Mouse (Mus musculus) erythroid progenitor cell, adult 5-6 weeks (primary cell): ENCODE data around the gene Krtap9-1. TPM values are rescaled to one million over a fixed set of nuclear protein-coding genes. Genes with fewer than 3 reads are reported as not detected.
"Not testable (repeated sequence)": the region's sequence is repeated elsewhere in the genome, so short reads cannot be mapped to it uniquely, and the experiment has no call there.

Source experiments
- ATAC-seq: replicated peaks from 2 replicates; pipeline ENCODE4 v1.8.0; 2016; ENCODE audit warnings: moderate number of reproducible peaks, mild to moderate bottlenecking, moderate TSS enrichment, inconsistent platforms; ENCODE audit not compliant: poor library complexity, low FRiP score, severe bottlenecking
- total RNA-seq, 2 experiments: library from RNA; stranded (forward) in 1 of 2; stranded (reverse) in 1 of 2; fragments of 150-400 nt in 1 of 2; fragments of 186-747, 209-891 nt in 1 of 2; gene quantifications; 2 replicates each; pipeline versions ENCODE4 v1.2.3 to v1.2.4; 2015 to 2017; ENCODE audit warnings: low replicate concordance in 2 of 2

Krtap9-1 gene
- total RNA-seq (2015; ENCODE audit: low replicate concordance) (not detected in 2 replicates), total RNA-seq (2017; ENCODE audit: low replicate concordance) (not detected in 2 replicates)

DNA sequence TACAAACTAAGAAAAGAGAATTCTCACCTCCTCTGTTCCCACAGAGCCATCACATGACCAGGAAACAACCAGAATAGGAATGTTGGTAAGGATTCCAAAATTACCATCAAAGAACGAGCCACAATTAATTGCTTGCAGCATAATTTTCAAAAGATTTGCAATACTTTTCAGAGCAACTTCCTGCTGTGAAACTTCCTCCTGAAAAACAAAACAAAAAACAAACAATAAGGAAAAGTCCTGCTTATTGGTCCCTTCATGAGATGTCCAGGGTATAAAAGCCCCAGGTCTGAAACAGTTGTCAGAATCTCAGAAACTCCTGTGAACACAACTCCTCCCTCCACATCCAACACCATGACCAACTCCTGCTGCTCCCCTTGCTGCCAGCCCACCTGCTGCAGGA, at the start of gene Krtap9-1:
Gene Krtap9-1 (plus strand): TSS at position 301 of the 400 bp plus-strand sequence.
- ATAC-seq = not testable (repeated sequence)

- ATAC-seq = no peak
Measured at GRCm38 (mm10) chr11:99837966-99838365, 35.2 kb upstream of the Krtap9-1 start, which contains the start of gene 2300003K06Rik. Gene 2300003K06Rik, minus strand, starts transcription at chr11:99838066.

DNA sequence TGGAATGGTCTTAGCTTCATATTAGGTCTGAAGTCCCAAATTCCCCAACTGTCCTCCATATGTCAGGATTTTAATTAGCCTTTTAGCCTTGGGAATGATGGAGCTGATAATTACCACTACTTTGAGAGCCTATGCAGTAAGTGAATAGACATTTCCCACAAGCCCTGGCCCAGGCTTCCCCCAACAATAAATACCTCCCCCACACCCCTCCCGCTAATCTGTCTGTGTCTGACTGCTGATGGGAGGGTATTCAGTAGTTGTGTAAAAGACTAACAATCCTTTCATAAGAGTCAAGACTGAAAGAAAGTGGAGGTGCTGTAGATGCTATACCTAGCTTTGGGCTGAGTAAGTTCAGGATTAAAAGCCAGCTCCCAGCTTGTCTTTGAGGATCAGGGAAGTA, 31.0 kb upstream of the Krtap9-1 start:
- no peak for ATAC-seq

GRCm38 (mm10) chr11:99846746-99847145, 26.4 kb upstream of the Krtap9-1 start:
- no peak for ATAC-seq

- no peak for ATAC-seq
Measured at GRCm38 (mm10) chr11:99851508-99851907, 21.7 kb upstream of the Krtap9-1 start, which contains the start of gene Krtap4-16. Gene Krtap4-16, minus strand, starts transcription at chr11:99851608.

DNA sequence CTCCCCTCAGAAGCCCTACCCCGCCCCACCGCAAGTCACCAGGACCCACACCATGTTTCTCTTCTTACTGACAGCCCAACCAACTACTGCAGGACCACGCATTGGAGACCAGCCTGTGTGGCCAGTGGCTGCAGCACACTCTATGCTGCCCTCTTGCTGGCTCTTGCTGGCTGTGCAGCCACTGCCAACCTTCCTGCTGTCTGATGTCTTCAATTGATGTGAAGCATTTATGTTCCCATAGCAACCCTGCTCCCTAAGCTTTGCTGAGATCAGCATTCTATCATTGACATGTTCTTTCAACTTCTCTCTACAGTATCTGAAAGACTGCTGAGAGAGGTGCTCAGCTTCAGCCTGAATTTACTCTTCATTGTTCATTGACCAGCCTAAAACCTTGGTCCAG, 19.1 kb upstream of the Krtap9-1 start:
- no peak for ATAC-seq

DNA sequence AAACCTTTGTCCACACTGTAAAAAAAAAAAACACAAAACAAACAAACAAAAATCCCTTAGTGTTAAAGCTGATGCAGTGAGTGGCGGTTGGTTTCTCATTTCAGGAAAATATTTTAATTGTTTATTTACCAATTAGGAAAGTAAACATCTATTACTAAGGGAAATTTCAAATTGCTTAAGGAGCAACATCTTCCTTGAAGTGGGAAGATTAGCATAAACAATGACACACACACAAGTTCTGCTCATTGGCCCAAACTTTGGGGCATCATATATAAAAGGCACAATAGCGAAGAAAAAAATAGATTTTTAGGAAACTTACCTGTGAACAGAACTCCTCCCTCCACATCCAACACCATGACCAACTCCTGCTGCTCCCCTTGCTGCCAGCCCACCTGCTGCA, 15.6 kb upstream of the Krtap9-1 start, which contains the start of gene Gm11568:
Gene Gm11568 (plus strand): TSS at position 301 of the 400 bp plus-strand sequence.
- no peak for ATAC-seq

GRCm38 (mm10) chr11:99858761-99859160, 14.4 kb upstream of the Krtap9-1 start:
- no peak for ATAC-seq

GRCm38 (mm10) chr11:99864176-99864575, 9.0 kb upstream of the Krtap9-1 start, which contains the start of gene Gm11559:
Gene Gm11559, plus strand, starts transcription at chr11:99864476.
- ATAC-seq = not testable (repeated sequence)

DNA sequence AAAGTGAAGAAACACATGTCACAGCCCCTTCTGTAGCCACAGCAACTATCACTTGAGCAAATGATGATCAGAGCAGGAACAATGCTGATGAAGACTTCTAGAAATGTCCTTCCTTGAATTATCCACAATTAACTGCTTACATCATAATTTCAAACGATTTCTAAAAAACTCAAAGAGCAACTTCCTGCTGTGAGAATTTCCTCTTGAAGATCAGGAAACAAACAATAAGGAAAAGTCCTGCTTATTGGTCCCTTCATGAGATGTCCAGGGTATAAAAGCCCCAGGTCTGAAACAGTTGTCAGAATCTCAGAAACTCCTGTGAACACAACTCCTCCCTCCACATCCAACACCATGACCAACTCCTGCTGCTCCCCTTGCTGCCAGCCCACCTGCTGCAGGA, 5.7 kb downstream of the Krtap9-1 start, which contains the start of gene Gm11567:
Gene Gm11567 (plus strand): TSS at position 301 of the 400 bp plus-strand sequence.
- ATAC-seq = not testable (repeated sequence)

GRCm38 (mm10) chr11:99907620-99908019, 34.4 kb downstream of the Krtap9-1 start, which contains the start of gene Krtap31-1:
Gene Krtap31-1, plus strand, starts transcription at chr11:99907920.
- no peak for ATAC-seq

DNA sequence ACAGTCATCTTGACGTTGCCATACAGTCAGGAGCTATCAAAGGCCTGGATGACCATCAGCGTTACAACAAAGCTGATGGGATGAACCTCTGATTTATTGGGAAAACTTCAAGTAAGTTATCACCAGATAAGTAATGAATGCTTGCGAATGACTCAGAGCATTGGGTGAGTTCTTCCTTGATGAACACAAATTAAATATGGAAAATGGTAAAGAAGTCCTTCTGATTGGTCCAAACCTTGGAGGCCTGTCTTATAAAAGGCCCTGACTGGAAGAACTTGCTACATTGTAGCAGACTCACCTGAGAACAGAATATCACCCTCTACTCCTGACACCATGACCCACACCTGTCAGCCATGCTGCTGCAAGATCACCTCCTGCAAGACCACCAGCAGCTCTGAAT, 41.3 kb downstream of the Krtap9-1 start, which contains the start of gene Gm11565:
Gene Gm11565 (plus strand): TSS at position 301 of the 400 bp plus-strand sequence.
- no peak for ATAC-seq

Other genes starting within 250 kb of the Krtap9-1 start
Only the 30 nearest of the 36 such genes appear.
- gene Gm11563, start 214.4 kb upstream of the Krtap9-1 start, total RNA-seq (2015; ENCODE audit: low replicate concordance) = not detected in 2 replicates
- not detected in 2 replicates for gene Gm11563, start 214.4 kb upstream of the Krtap9-1 start, total RNA-seq (2017; ENCODE audit: low replicate concordance)
- gene Krtap4-6, start 207.4 kb upstream of the Krtap9-1 start, total RNA-seq (2015; ENCODE audit: low replicate concordance) = not detected in 2 replicates
- gene Krtap4-6, start 207.4 kb upstream of the Krtap9-1 start, total RNA-seq (2017; ENCODE audit: low replicate concordance) = not detected in 2 replicates
- not detected in 2 replicates for gene Gm14190, start 182.6 kb upstream of the Krtap9-1 start, total RNA-seq (2015; ENCODE audit: low replicate concordance)
- gene Gm14190, start 182.6 kb upstream of the Krtap9-1 start, total RNA-seq (2017; ENCODE audit: low replicate concordance) = not detected in 2 replicates
- gene Gm14180, start 139.1 kb upstream of the Krtap9-1 start, total RNA-seq (2015; ENCODE audit: low replicate concordance) = not detected in 2 replicates
- not detected in 2 replicates for gene Gm14180, start 139.1 kb upstream of the Krtap9-1 start, total RNA-seq (2017; ENCODE audit: low replicate concordance)
- not detected in 2 replicates for gene Gm11595, start 100.5 kb upstream of the Krtap9-1 start, total RNA-seq (2015; ENCODE audit: low replicate concordance)
- gene Gm11595, start 100.5 kb upstream of the Krtap9-1 start, total RNA-seq (2017; ENCODE audit: low replicate concordance) = not detected in 2 replicates
- gene Krtap4-8, start 92.7 kb upstream of the Krtap9-1 start, total RNA-seq (2015; ENCODE audit: low replicate concordance) = not detected in 2 replicates
- not detected in 2 replicates for gene Krtap4-8, start 92.7 kb upstream of the Krtap9-1 start, total RNA-seq (2017; ENCODE audit: low replicate concordance)
- not detected in 2 replicates for gene Krtap4-9, start 88.2 kb upstream of the Krtap9-1 start, total RNA-seq (2015; ENCODE audit: low replicate concordance)
- gene Krtap4-9, start 88.2 kb upstream of the Krtap9-1 start, total RNA-seq (2017; ENCODE audit: low replicate concordance) = not detected in 2 replicates
- gene Gm11596, start 79.9 kb upstream of the Krtap9-1 start, total RNA-seq (2015; ENCODE audit: low replicate concordance) = not detected in 2 replicates
- not detected in 2 replicates for gene Gm11596, start 79.9 kb upstream of the Krtap9-1 start, total RNA-seq (2017; ENCODE audit: low replicate concordance)
- not detected in 2 replicates for gene Gm11569, start 74.5 kb upstream of the Krtap9-1 start, total RNA-seq (2015; ENCODE audit: low replicate concordance)
- gene Gm11569, start 74.5 kb upstream of the Krtap9-1 start, total RNA-seq (2017; ENCODE audit: low replicate concordance) = not detected in 2 replicates
- gene Gm11554, start 68.9 kb upstream of the Krtap9-1 start, total RNA-seq (2015; ENCODE audit: low replicate concordance) = not detected in 2 replicates
- gene Gm11554, start 68.9 kb upstream of the Krtap9-1 start, total RNA-seq (2017; ENCODE audit: low replicate concordance) = not detected in 2 replicates
- not detected in 2 replicates for gene Krtap4-13, start 63.5 kb upstream of the Krtap9-1 start, total RNA-seq (2015; ENCODE audit: low replicate concordance)
- not detected in 2 replicates for gene Krtap4-13, start 63.5 kb upstream of the Krtap9-1 start, total RNA-seq (2017; ENCODE audit: low replicate concordance)
- not detected in 2 replicates for gene Gm11564, start 57.7 kb upstream of the Krtap9-1 start, total RNA-seq (2015; ENCODE audit: low replicate concordance)
- not detected in 2 replicates for gene Gm11564, start 57.7 kb upstream of the Krtap9-1 start, total RNA-seq (2017; ENCODE audit: low replicate concordance)
- gene 2300003K06Rik, start 35.3 kb upstream of the Krtap9-1 start, total RNA-seq (2015; ENCODE audit: low replicate concordance) = not detected in 2 replicates
- gene 2300003K06Rik, start 35.3 kb upstream of the Krtap9-1 start, total RNA-seq (2017; ENCODE audit: low replicate concordance) = not detected in 2 replicates
- gene Krtap4-16, start 21.8 kb upstream of the Krtap9-1 start, total RNA-seq (2015; ENCODE audit: low replicate concordance) = not detected in 2 replicates
- gene Krtap4-16, start 21.8 kb upstream of the Krtap9-1 start, total RNA-seq (2017; ENCODE audit: low replicate concordance) = not detected in 2 replicates
- gene Gm11568, start 15.5 kb upstream of the Krtap9-1 start, total RNA-seq (2015; ENCODE audit: low replicate concordance) = not detected in 2 replicates
- not detected in 2 replicates for gene Gm11568, start 15.5 kb upstream of the Krtap9-1 start, total RNA-seq (2017; ENCODE audit: low replicate concordance)
- not detected in 2 replicates for gene Gm11559, start 8.9 kb upstream of the Krtap9-1 start, total RNA-seq (2015; ENCODE audit: low replicate concordance)
- not detected in 2 replicates for gene Gm11559, start 8.9 kb upstream of the Krtap9-1 start, total RNA-seq (2017; ENCODE audit: low replicate concordance)
- not detected in 2 replicates for gene Gm11567, start 5.8 kb downstream of the Krtap9-1 start, total RNA-seq (2015; ENCODE audit: low replicate concordance)
- not detected in 2 replicates for gene Gm11567, start 5.8 kb downstream of the Krtap9-1 start, total RNA-seq (2017; ENCODE audit: low replicate concordance)
- not detected in 2 replicates for gene Krtap31-1, start 34.5 kb downstream of the Krtap9-1 start, total RNA-seq (2015; ENCODE audit: low replicate concordance)
- gene Krtap31-1, start 34.5 kb downstream of the Krtap9-1 start, total RNA-seq (2017; ENCODE audit: low replicate concordance) = not detected in 2 replicates
- gene Gm11565, start 41.4 kb downstream of the Krtap9-1 start, total RNA-seq (2015; ENCODE audit: low replicate concordance) = not detected in 2 replicates
- not detected in 2 replicates for gene Gm11565, start 41.4 kb downstream of the Krtap9-1 start, total RNA-seq (2017; ENCODE audit: low replicate concordance)
- not detected in 2 replicates for gene Krtap31-2, start 62.9 kb downstream of the Krtap9-1 start, total RNA-seq (2015; ENCODE audit: low replicate concordance)
- not detected in 2 replicates for gene Krtap31-2, start 62.9 kb downstream of the Krtap9-1 start, total RNA-seq (2017; ENCODE audit: low replicate concordance)
- not detected in 2 replicates for gene Krtap9-5, start 75.1 kb downstream of the Krtap9-1 start, total RNA-seq (2015; ENCODE audit: low replicate concordance)
- gene Krtap9-5, start 75.1 kb downstream of the Krtap9-1 start, total RNA-seq (2017; ENCODE audit: low replicate concordance) = not detected in 2 replicates
- gene Krtap29-1, start 105.7 kb downstream of the Krtap9-1 start, total RNA-seq (2015; ENCODE audit: low replicate concordance) = not detected in 2 replicates
- not detected in 2 replicates for gene Krtap29-1, start 105.7 kb downstream of the Krtap9-1 start, total RNA-seq (2017; ENCODE audit: low replicate concordance)
- not detected in 2 replicates for gene Krtap16-1, start 113.2 kb downstream of the Krtap9-1 start, total RNA-seq (2015; ENCODE audit: low replicate concordance)
- not detected in 2 replicates for gene Krtap16-1, start 113.2 kb downstream of the Krtap9-1 start, total RNA-seq (2017; ENCODE audit: low replicate concordance)
- gene Krtap17-1, start 120.6 kb downstream of the Krtap9-1 start, total RNA-seq (2015; ENCODE audit: low replicate concordance) = not detected in 2 replicates
- not detected in 2 replicates for gene Krtap17-1, start 120.6 kb downstream of the Krtap9-1 start, total RNA-seq (2017; ENCODE audit: low replicate concordance)
- not detected in 2 replicates for gene Krt33a, start 142.8 kb downstream of the Krtap9-1 start, total RNA-seq (2015; ENCODE audit: low replicate concordance)
- not detected in 2 replicates for gene Krt33a, start 142.8 kb downstream of the Krtap9-1 start, total RNA-seq (2017; ENCODE audit: low replicate concordance)
- not detected in 2 replicates for gene Krt33b, start 156.5 kb downstream of the Krtap9-1 start, total RNA-seq (2015; ENCODE audit: low replicate concordance)
- gene Krt33b, start 156.5 kb downstream of the Krtap9-1 start, total RNA-seq (2017; ENCODE audit: low replicate concordance) = not detected in 2 replicates
- gene Krt34, start 168.2 kb downstream of the Krtap9-1 start, total RNA-seq (2015; ENCODE audit: low replicate concordance) = not detected in 2 replicates
- not detected in 2 replicates for gene Krt34, start 168.2 kb downstream of the Krtap9-1 start, total RNA-seq (2017; ENCODE audit: low replicate concordance)
- gene Krt31, start 177.2 kb downstream of the Krtap9-1 start, total RNA-seq (2015; ENCODE audit: low replicate concordance) = not detected in 2 replicates
- not detected in 2 replicates for gene Krt31, start 177.2 kb downstream of the Krtap9-1 start, total RNA-seq (2017; ENCODE audit: low replicate concordance)
- gene Krt32, start 214.8 kb downstream of the Krtap9-1 start, total RNA-seq (2015; ENCODE audit: low replicate concordance) = not detected in 2 replicates
- not detected in 2 replicates for gene Krt32, start 214.8 kb downstream of the Krtap9-1 start, total RNA-seq (2017; ENCODE audit: low replicate concordance)
- gene Krt35, start 222.9 kb downstream of the Krtap9-1 start, total RNA-seq (2015; ENCODE audit: low replicate concordance) = not detected in 2 replicates
- gene Krt35, start 222.9 kb downstream of the Krtap9-1 start, total RNA-seq (2017; ENCODE audit: low replicate concordance) = not detected in 2 replicates